Mouse (Mus musculus) C2C12 (cell line): Measurements from ENCODE around the gene Uox. TPM values are rescaled to one million over a fixed set of nuclear protein-coding genes. Genes with fewer than 3 reads are reported as not detected.

Experiments used
- H3K27me3 ChIP-seq: one replicate; pipeline ENCODE4 v1.6.1; 2011; ENCODE audit not compliant: control insufficient read depth, insufficient read depth, insufficient read length
- H3K36me3 ChIP-seq: one replicate; pipeline ENCODE4 v1.6.1; 2011; ENCODE audit not compliant: control insufficient read depth, insufficient read depth
- H3K4me3 ChIP-seq: one replicate; pipeline ENCODE4 v1.5.1; 2011; ENCODE audit warnings: mild to moderate bottlenecking, control low read depth; ENCODE audit not compliant: poor library complexity, insufficient read depth, severe bottlenecking
- H3K79me2 ChIP-seq: one replicate; pipeline ENCODE4 v1.6.1; 2011; ENCODE audit not compliant: control insufficient read depth, insufficient read depth
- H3K79me3 ChIP-seq: one replicate; pipeline ENCODE4 v1.6.1; 2011; ENCODE audit warnings: low read depth, control low read depth
- H3ac ChIP-seq: one replicate; pipeline ENCODE3; 2011; ENCODE audit warnings: low read depth; ENCODE audit not compliant: control insufficient read depth, insufficient read length
- CEBPB ChIP-seq: IDR thresholded peaks from one replicate; pipeline ENCODE4 v1.6.1; 2011; ENCODE audit warnings: low read depth, mild to moderate bottlenecking, control low read depth, moderate library complexity
- CTCF ChIP-seq: IDR thresholded peaks from one replicate; pipeline ENCODE4 v1.5.1; 2011; ENCODE audit not compliant: control insufficient read depth, insufficient read depth, insufficient read length
- FOSL1 ChIP-seq: IDR thresholded peaks from one replicate; pipeline ENCODE4 v1.8.0; 2011; ENCODE audit warnings: mild to moderate bottlenecking, low read length; ENCODE audit not compliant: poor library complexity, insufficient read depth, severe bottlenecking
- MAX ChIP-seq: IDR thresholded peaks from one replicate; pipeline ENCODE4 v1.6.1; 2011; ENCODE audit warnings: mild to moderate bottlenecking, control low read depth
- MYOD1 ChIP-seq: IDR thresholded peaks from one replicate; pipeline ENCODE4 v1.6.1; 2011; ENCODE audit warnings: low read depth; ENCODE audit not compliant: control insufficient read depth, insufficient read length
- MYOG ChIP-seq: IDR thresholded peaks from one replicate; pipeline ENCODE4 v1.6.1; 2011; ENCODE audit not compliant: control insufficient read depth, insufficient read length; ENCODE audit errors: extremely low read depth
- USF1 ChIP-seq: IDR thresholded peaks from one replicate; pipeline ENCODE4 v1.6.1; 2011; ENCODE audit warnings: low read depth, mild to moderate bottlenecking, control low read depth, moderate library complexity
- polyA plus RNA-seq: library from polyadenylated mRNA; unstranded; fragments of >200 nt; fragmentation: generic; extraction: Trizol; gene quantifications from one replicate; pipeline ENCODE4 v1.2.1, GENCODE M21; 2012; ENCODE audit warnings: missing spikeins

The Uox gene
- polyA plus RNA-seq, 1 experiment: not detected

GRCm38 (mm10) chr3:146565065-146565411, 5.2 kb upstream of the Uox start:
- H3K27me3 ChIP-seq: no peaks in the 10 kb centered on the region
- TF ChIP-seq MYOG: no peak
- TF ChIP-seq MYOD1: no peak
- TF ChIP-seq CTCF: no peak
- no peak for TF ChIP-seq USF1
- TF ChIP-seq CEBPB: no peak
- no peak for TF ChIP-seq MAX
- no peak for TF ChIP-seq FOSL1
- no peaks in the 10 kb centered on the region for H3K36me3 ChIP-seq
- H3K79me3 ChIP-seq: no peaks in the 10 kb centered on the region
- H3ac ChIP-seq: no peak overlapping the region
- no peak overlapping the region for H3K4me3 ChIP-seq
- H3K79me2 ChIP-seq: no peaks in the 10 kb centered on the region

- Histone ChIP-seq H3K79me2 (no peaks in the 10 kb centered on the region), H3K36me3 (no peaks in the 10 kb centered on the region), H3K4me3 (no peak overlapping the region), H3K79me3 (no peaks in the 10 kb centered on the region), H3K27me3 (no peaks in the 10 kb centered on the region), H3ac (no peak overlapping the region)
- no peak for TF ChIP-seq USF1
- TF ChIP-seq CTCF: no peak
- TF ChIP-seq MAX: no peak
- TF ChIP-seq MYOD1: no peak
- TF ChIP-seq CEBPB: no peak
- TF ChIP-seq MYOG: no peak
- TF ChIP-seq FOSL1: no peak
These were observed 2.9 kb upstream of the Uox start for GRCm38 (mm10) chr3:146567366-146567765.

- Histone ChIP-seq H3K79me3 (no peaks in the 10 kb centered on the region), H3K79me2 (no peaks in the 10 kb centered on the region), H3K27me3 (no peaks in the 10 kb centered on the region), H3K36me3 (no peaks in the 10 kb centered on the region), H3K4me3 (no peak overlapping the region), H3ac (peak overlapping the region; percentile 32)
- TF ChIP-seq CTCF (no peak), USF1 (no peak), FOSL1 (peak; percentile 3), MYOD1 (no peak), MAX (peak; percentile 12)
These were observed 2.2 kb upstream of the Uox start for GRCm38 (mm10) chr3:146567884-146568530.

GRCm38 (mm10) chr3:146569594-146569993, 632 bp upstream of the Uox start:
- no peaks in the 10 kb centered on the region for H3K27me3 ChIP-seq
- H3K36me3 ChIP-seq: no peaks in the 10 kb centered on the region
- H3K79me2 ChIP-seq: no peaks in the 10 kb centered on the region
- TF ChIP-seq CEBPB: no peak
- TF ChIP-seq MYOG: no peak
- no peak for TF ChIP-seq MAX
- TF ChIP-seq FOSL1: no peak
- no peak for TF ChIP-seq USF1
- TF ChIP-seq MYOD1: no peak
- TF ChIP-seq CTCF: no peak
- no peaks in the 10 kb centered on the region for H3K79me3 ChIP-seq
- H3K4me3 ChIP-seq: no peak overlapping the region
- no peak overlapping the region for H3ac ChIP-seq

GRCm38 (mm10) chr3:146570939-146571338, 713 bp downstream of the Uox start:
- Histone ChIP-seq H3K4me3 (no peak overlapping the region), H3K79me2 (no peaks in the 10 kb centered on the region), H3K79me3 (no peaks in the 10 kb centered on the region), H3K36me3 (no peaks in the 10 kb centered on the region), H3K27me3 (no peaks in the 10 kb centered on the region), H3ac (no peak overlapping the region)
- TF ChIP-seq USF1 (no peak), MAX (no peak), CTCF (no peak), FOSL1 (no peak), MYOG (no peak), CEBPB (no peak), MYOD1 (no peak)

GRCm38 (mm10) chr3:146571341-146571740, 1.1 kb downstream of the Uox start:
- Histone ChIP-seq H3K79me3 (no peaks in the 10 kb centered on the region), H3K27me3 (no peaks in the 10 kb centered on the region), H3K4me3 (no peak overlapping the region), H3K79me2 (no peaks in the 10 kb centered on the region), H3K36me3 (no peaks in the 10 kb centered on the region), H3ac (no peak overlapping the region)
- TF ChIP-seq MAX (no peak), MYOD1 (no peak), USF1 (no peak), CTCF (no peak), FOSL1 (no peak)
